Mouse (Mus musculus) limb, embryonic 14.5 days (tissue): ENCODE results near the gene Rad51ap1. TPM values are rescaled to one million over a fixed set of nuclear protein-coding genes. Genes with fewer than 3 reads are reported as not detected.

Source experiments
- ATAC-seq: fragments of 200-750 bp; cut with Nextera tagmentation; 2 replicates; pipeline ENCODE4 v1.8.0; 2017; ENCODE audit warnings: low read depth, moderate number of reproducible peaks, moderate TSS enrichment; ENCODE audit not compliant: low FRiP score
- DNase-seq: peaks from one replicate; pipeline ENCODE4 v3.0.0-alpha.2; 2015; ENCODE audit warnings: low spot score
- H3K27ac ChIP-seq: fragments of 300-500 bp; sonication (generic); replicated peaks from 2 replicates; pipeline ENCODE4 v1.5.1; 2014; ENCODE audit warnings: low read depth, mild to moderate bottlenecking, low read length, moderate library complexity, mixed read lengths
- H3K27me3 ChIP-seq: fragments of 300-500 bp; sonication (generic); 2 replicates; pipeline ENCODE4 v1.6.1; 2014; ENCODE audit warnings: low read length, mixed read lengths; ENCODE audit not compliant: control insufficient read depth, insufficient read depth
- H3K36me3 ChIP-seq: fragments of 300-500 bp; sonication (generic); 2 replicates; pipeline ENCODE4 v1.6.1; 2014; ENCODE audit warnings: mild to moderate bottlenecking, low read length, moderate library complexity, mixed read lengths; ENCODE audit not compliant: control insufficient read depth, insufficient read depth
- H3K4me1 ChIP-seq: fragments of 300-500 bp; sonication (generic); 2 replicates; pipeline ENCODE4 v1.6.1; 2014; ENCODE audit warnings: antibody characterized with exemption, low read length, mixed read lengths; ENCODE audit not compliant: control insufficient read depth, insufficient read depth
- H3K4me2 ChIP-seq: fragments of 300-500 bp; sonication (generic); replicated peaks from 2 replicates; pipeline ENCODE4 v1.6.1; 2014; ENCODE audit warnings: low read depth, mild to moderate bottlenecking, low read length, moderate library complexity; ENCODE audit not compliant: severe bottlenecking
- H3K4me3 ChIP-seq: fragments of 300-500 bp; sonication (generic); replicated peaks from 2 replicates; pipeline ENCODE4 v1.5.1; 2014; ENCODE audit warnings: low read length
- H3K9ac ChIP-seq: fragments of 300-500 bp; sonication (generic); 2 replicates; pipeline ENCODE4 v1.6.1; 2014; ENCODE audit warnings: mild to moderate bottlenecking, low read depth, low read length, moderate library complexity; ENCODE audit not compliant: severe bottlenecking
- H3K9me3 ChIP-seq: fragments of 300-500 bp; sonication (generic); 2 replicates; pipeline ENCODE4 v1.6.1; 2016; ENCODE audit warnings: low read length; ENCODE audit not compliant: control insufficient read depth
- POLR2A ChIP-seq: fragments of 200-500 bp; IDR thresholded peaks from 2 replicates; pipeline ENCODE4 v1.8.0; 2012; ENCODE audit warnings: inconsistent platforms, mild to moderate bottlenecking, moderate library complexity, borderline replicate concordance; ENCODE audit not compliant: insufficient read depth, insufficient read length; ENCODE audit errors: extremely low read depth
- WGBS: fragments of 180-500 bp; shearing (Covaris S2); extraction: QIAGEN DNeasy Blood & Tissue Kit; methylation state at CpG from one replicate; pipeline ENCODE4 v1.1.7; 2014; 5-methylcytosine and 5-hydroxymethylcytosine counted together
- polyA plus RNA-seq, 2 experiments: library from polyadenylated mRNA; depleted of rRNA in 1 of 2; stranded (reverse) in 1 of 2; unstranded in 1 of 2; fragments of >200 nt; fragmentation: Nextera tagmentation in 1 of 2; extraction: Ambion mirVana in 1 of 2; gene quantifications; 2 replicates each; pipeline versions ENCODE4 v1.2.1 to v1.2.3; 2012 to 2014

Gene Rad51ap1
- polyA plus RNA-seq, 2 experiments = 50.6 to 55.8 TPM

DNA sequence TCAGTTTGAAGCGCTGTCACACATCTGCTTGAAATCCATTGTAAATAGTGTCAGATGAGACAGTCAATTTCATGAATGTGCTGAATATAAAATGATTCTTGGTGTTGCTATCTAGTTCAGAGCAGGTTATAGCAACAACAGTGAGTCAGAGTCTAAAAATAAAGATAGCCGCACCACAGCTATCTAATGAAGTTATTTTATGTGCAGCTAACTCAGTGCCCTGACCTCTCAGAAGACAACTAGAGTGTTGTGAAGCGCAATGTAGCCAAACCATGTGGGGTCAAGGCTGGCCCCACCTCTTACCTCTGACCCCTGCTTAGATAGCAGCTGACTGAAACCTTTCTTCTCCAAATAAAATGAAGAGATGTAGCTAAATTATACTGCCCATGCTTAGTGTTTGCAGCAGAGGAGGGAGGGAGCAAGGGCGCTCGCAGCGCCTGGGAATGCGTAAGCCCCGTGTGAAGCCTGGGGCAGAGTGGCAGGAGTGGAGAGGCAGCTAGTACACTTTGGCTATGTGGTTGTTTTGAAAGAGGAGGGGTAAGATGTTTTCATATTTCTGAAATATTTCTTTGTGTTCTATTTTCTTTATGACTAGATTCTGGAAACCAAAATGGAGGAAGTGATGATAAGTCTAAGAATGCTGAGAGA, 22.1 kb upstream of the Rad51ap1 start:
- no peaks in the 10 kb centered on the region for H3K4me1 ChIP-seq
- ATAC-seq = no peak
- WGBS = 69% methylated on average over 8 of the region's 8 CpGs
- H3K27ac ChIP-seq = peak overlapping the region; percentile 55; the same call in 1 of the 2 replicates
- no peak for TF ChIP-seq POLR2A
- DNase-seq = no peak
- H3K27me3 ChIP-seq = no peaks in the 10 kb centered on the region
- H3K9me3 ChIP-seq = no peaks in the 10 kb centered on the region
- H3K4me3 ChIP-seq = no peak overlapping the region
- no peak overlapping the region for H3K4me2 ChIP-seq
- H3K36me3 ChIP-seq = peaks cover 22% of the 10 kb centered on the region
- H3K9ac ChIP-seq = no peak overlapping the region

DNA sequence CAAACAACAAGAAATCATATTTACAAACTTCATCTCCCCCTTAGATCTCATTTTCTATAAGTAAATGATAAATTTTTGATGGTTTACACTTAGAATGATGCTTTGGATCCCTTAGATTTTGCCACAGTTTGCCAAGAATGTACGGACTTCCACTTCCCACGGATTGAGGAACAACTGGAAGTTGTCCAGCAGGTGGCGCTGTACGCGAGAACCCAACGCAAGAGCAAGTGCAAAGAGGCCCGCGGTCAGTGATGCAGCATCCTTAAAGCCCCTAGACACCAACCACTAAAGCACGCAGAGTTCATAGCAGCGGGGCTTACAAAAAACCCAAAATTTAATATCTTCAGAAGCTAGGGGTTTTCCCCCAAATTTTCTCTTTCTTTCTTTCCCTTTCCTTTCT, 16.3 kb upstream of the Rad51ap1 start:
- Histone ChIP-seq H3K4me2 (no peak overlapping the region), H3K9me3 (no peaks in the 10 kb centered on the region), H3K27ac (no peak overlapping the region), H3K4me1 (no peaks in the 10 kb centered on the region), H3K4me3 (no peak overlapping the region), H3K36me3 (peaks cover 31% of the 10 kb centered on the region), H3K27me3 (no peaks in the 10 kb centered on the region), H3K9ac (no peak overlapping the region)
- DNase-seq (peak; percentile 85), ATAC-seq (no peak)
- 9% methylated on average over 10 of the region's 10 CpGs for whole genome bisulfite sequencing
- no peak for TF ChIP-seq POLR2A

GRCm38 (mm10) chr6:126948336-126948735, 8.9 kb upstream of the Rad51ap1 start:
- TF ChIP-seq POLR2A = no peak
- Histone ChIP-seq H3K27ac (no peak overlapping the region), H3K4me3 (no peak overlapping the region), H3K9me3 (no peaks in the 10 kb centered on the region), H3K36me3 (peaks cover 29% of the 10 kb centered on the region), H3K4me2 (no peak overlapping the region), H3K9ac (no peak overlapping the region), H3K4me1 (no peaks in the 10 kb centered on the region), H3K27me3 (no peaks in the 10 kb centered on the region)
- WGBS = 90% methylated on average over 4 of the region's 4 CpGs
- DNase-seq (peak; percentile 50), ATAC-seq (no peak)

- Histone ChIP-seq H3K36me3 (peaks cover 9% of the 10 kb centered on the region), H3K4me1 (peaks cover 10% of the 10 kb centered on the region), H3K9me3 (no peaks in the 10 kb centered on the region), H3K4me3 (peak overlapping the region; percentile 72), H3K27ac (no peak overlapping the region), H3K9ac (no peak overlapping the region), H3K27me3 (no peaks in the 10 kb centered on the region), H3K4me2 (peak overlapping the region; percentile 92)
- DNase-seq (no peak), ATAC-seq (no peak)
- no peak for TF ChIP-seq POLR2A
- WGBS = 5% methylated on average over 5 of the region's 5 CpGs
Observed at GRCm38 (mm10) chr6:126940451-126940850, 1.1 kb upstream of the Rad51ap1 start.

- no peaks in the 10 kb centered on the region for H3K27me3 ChIP-seq
- WGBS = under 1% methylated on average over 28 of the region's 31 CpGs
- H3K4me2 ChIP-seq = peak overlapping the region; percentile 92
- H3K4me1 ChIP-seq = peaks cover 10% of the 10 kb centered on the region
- no peaks in the 10 kb centered on the region for H3K9me3 ChIP-seq
- ATAC-seq = peak; percentile 1; the same call in 1 of the 2 replicates
- no peak for DNase-seq
- peaks cover 2% of the 10 kb centered on the region; the same call in 1 of the 2 replicates for H3K36me3 ChIP-seq
- H3K4me3 ChIP-seq = peak overlapping the region; percentile 72
- TF ChIP-seq POLR2A = 0 out of 2 replicates have a peak, but pooled peaks have one; percentile 41
- H3K27ac ChIP-seq = peak overlapping the region; percentile 52; the same call in 1 of the 2 replicates
- H3K9ac ChIP-seq = peak overlapping the region; percentile 72
Observed at GRCm38 (mm10) chr6:126938853-126939486, 417 bp downstream of the Rad51ap1 start.
